Mouse (Mus musculus) activated CD4-positive, CD25-positive, alpha-beta regulatory T cell, adult 4 months (primary cell): Measurements from ENCODE around the gene Fbxw8. TPM values are rescaled to one million over a fixed set of nuclear protein-coding genes. Genes with fewer than 3 reads are reported as not detected.
A peak's percentile ranks its signal among the peaks of the same experiment; 100 is the strongest.

Source experiments
- ATAC-seq: one replicate; pipeline ENCODE4 v1.8.0; 2017
- polyA plus RNA-seq, 2 experiments: library from polyadenylated mRNA; unstranded; fragments of 100-300 nt; shearing (Covaris generic); gene quantifications; one replicate each; pipeline ENCODE4 v1.2.1; 2017

Fbxw8 gene
- polyA plus RNA-seq, 2 experiments from 2014 or later, result 3.1 to 3.6 TPM

DNA sequence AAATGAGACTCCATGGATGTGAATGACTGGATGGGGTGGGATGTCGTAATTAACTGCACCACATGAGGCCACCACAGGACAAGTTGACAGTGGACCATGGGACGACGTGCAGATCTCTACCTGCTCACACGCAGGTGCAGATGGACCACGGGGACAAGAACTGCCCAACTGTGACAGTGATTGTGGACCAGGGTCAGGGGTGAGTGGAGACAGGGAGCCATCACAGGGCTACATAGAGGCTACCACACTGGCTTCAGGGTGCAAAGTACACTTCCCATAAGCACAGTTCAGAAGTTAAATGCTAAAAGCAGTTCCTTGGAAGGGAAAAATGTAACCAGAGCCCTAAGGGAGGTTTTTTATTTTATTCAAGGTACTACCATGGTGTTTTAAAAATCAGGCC is 83.5 kb downstream of the Fbxw8 start:
- no peak for ATAC-seq

DNA sequence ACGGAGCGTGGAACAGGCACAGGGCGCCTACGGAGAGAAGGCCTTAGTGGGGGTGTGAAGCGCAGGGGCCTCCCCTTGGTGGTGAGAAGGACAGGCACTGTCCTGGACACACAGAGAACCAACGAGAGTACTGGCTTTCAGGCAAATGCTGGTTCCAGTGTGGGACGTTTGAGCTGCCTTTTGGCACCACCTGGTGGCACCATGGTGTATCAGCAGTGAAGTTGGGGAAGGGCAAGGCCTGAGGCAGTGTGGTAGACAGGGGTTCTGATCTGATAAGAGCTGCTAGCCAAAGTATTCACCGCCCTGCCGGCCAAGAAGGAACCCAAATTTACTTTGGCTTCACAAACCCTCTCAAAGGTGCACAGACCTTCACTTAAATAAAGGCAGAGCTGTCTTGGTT is 85.9 kb downstream of the Fbxw8 start:
- ATAC-seq, result peak; percentile 87

DNA sequence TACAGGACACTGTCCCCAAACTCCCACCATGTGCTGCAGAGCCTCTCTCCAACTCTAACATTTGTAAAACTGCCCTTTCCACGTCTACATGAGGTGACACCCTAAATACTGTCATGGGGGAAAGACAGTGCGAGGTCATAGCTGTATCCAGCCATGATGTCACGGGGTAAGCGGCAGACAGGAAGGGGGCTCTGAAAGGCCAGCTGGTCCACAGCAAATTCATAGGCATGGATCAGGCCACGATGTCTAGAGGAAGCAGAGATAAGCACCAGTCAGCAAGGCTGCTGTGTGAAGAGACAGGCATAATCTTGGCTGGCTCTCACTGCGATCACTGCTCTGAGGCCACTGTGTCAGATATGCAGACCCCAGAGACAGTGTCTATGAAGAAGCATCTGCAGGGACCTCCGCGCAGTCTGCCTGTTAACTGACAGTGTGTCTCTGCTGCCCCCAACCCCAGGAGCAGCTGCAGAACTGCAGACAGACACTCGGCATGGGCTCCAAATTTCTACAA is 87.2 kb downstream of the Fbxw8 start:
- no peak for ATAC-seq

DNA sequence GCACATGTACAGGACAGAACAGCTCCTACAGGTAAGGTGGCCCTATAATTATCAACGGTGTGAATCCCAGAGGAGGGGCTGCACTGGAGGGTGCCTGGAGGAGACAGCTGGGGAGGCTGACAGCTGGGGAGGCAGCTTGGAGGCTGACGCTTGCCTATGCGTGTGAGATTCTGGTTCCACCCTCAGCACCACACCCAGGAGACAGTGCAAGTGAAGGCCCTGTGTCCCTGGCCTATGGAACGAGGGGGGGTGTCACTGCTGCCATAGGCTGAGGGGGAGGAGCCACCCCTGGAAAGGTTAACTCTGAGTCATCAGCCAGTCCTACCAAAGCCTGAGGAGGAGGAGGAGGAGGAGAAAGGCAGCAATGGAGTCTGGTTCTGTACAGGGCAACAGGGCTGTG is 87.7 kb downstream of the Fbxw8 start:
- no peak for ATAC-seq

DNA sequence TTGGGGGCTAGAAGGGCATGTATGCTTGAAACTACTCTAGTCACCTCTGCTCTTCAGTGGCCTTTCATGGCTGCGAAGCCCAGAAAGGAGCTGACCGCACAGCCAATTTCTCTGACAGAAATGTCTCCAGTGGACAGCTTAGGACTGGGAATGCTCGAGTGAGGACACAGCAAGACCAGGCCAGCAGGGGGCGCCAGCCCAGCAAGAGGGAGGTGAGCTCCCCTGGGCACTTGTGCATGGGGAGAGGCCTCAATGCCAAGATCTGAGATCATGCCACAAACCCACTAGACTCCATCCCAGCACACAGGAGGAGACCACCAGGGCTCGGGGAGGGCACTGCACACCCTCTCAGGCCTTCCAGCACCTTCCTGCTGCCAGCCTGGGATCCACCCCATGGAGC is 88.4 kb downstream of the Fbxw8 start:
- no peak for ATAC-seq

DNA sequence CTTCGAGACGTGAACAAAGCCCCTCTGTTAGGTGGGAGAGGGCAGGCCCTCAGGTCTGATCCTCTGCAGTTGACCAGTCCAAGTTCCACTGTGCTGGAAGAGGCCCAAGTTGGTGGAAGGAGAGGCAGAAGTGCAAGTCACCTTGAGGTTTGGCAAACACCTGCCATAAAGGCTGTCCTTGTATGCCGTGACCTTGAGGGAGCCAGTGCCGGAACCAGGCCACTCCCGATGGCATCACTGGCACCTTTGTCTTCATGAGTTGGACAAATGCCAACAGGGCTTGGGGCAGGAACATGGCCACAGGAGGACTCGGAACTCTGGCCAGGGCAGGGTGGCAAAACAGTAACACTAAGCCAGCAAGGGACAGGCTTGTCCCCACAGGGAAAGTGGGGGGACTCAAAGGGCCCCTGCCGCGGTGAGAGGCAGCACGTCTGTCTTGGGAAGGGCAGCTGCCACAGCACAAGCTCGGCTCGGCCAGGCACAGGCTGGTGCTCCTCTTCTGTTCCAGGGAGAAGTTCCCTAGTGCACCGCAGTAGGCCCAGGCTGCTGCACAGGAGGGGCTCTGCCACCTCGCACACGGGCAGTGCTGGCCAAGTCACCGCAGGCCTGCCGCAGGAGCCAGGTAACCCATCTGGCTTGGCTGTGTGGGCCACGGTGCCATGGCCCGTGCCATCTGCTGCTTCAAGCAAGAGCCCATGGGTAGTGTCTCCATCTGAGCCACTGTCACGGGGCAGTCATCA is 89.6 kb downstream of the Fbxw8 start:
- ATAC-seq, result no peak

DNA sequence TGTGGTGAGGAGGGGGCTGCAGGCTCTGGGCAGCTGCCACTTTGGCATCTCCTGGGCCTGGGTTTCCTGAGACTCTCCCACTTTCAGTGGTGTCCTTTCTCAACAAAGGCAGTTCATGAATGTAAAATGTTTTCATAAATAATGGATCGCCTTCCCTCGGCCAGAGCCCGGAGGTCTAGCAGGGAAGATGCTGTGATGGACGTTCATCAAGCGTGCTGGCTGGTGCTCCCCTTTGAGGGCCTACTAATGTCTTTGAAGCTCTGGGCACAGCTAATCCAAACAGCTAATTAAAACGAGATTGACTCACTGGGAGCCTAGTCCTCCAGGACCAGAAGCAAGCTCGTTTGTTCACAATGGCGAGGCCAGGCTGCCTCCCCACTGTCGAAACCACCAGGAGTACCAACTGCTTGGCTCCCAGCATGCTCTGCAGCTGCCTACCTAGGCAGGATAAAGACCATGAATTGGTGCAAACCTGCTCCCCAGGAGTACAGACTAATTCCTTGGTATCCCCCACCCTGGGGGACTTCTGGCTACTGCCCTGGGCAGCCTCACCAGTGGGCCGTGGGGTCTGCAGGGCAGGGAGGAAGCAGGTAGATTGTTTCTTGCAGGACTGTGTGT is 90.9 kb downstream of the Fbxw8 start:
- no peak for ATAC-seq

DNA sequence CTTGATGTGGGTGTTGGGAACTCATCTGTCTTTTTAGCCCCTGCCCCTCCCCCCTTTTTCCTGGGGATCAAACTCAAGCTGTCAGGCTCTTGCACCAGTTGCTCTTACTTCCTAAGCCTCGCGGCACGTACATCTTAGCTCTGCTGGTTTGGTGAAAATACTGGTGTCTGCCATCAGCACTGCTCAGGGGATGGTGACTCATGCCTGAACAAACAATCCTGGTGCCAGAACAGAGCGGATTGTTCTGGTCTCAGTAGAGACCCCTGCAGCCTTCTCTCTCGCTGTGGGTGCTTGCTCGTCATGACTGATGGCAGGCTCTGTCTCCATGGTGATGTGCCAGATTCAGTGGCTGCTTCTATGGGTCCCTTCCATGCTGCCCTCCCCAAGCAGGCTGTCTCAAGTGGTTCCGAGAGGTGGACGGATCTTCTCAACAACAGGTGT is 92.1 kb downstream of the Fbxw8 start:
- ATAC-seq, result no peak

DNA sequence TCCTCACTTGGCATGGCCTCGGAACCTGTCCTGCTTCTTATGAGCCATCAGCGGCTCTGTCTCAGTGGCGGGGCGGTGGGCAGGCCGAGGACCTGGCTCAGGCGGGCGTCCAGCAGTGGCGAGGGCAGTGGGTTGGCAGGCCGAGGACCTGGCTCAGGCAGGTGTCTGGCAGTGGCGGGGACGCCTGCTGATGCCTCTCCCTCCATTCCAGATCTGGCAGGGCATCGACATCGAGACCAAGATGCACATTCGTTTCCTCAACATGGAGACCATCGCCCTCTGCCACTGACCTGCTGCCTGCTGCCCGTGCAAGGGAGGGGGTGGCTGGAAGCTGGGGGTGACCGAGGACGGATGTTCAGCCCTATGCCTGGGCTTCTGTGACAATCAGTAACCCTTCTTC is 93.9 kb downstream of the Fbxw8 start:
- no peak for ATAC-seq

DNA sequence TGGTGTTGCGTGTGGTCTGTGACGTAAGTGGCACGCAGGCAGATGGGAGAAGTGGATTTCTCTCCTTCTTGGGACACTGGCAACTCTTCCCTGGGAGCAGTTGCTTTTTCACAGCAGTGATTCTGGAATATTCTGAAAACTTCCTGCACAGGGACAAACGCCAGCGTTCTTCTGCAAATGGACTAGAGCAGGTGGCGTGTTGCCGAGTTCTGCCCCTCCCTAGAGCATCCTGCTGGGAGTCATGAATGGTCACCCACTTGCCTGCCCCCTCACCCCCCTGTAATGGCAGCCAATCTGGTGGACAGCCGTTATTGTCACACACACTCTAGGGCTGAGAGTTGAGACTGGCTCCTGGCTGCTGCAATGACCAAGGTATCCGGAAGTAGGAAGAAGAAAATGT is 95.6 kb downstream of the Fbxw8 start:
- ATAC-seq, result no peak

DNA sequence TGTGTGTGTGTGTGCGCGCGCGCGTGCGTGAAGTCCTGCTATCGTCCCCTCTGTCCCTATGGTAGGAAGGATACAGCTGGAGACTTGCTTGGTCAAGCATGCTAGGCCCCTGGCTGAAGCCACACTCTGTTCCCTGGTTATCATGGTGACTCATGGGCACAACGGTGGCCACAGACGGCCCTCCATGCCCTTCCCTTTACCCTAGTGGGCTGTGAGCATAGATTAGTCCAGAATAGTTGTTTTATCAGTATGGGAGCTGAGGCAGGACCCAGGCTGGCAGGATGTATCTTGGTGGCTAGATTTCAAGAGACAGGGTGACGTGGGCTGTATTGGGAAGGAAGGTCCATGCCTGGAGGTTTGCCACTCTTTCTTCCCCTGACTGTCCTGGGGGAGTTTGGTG is 96.4 kb downstream of the Fbxw8 start:
- ATAC-seq, result no peak

DNA sequence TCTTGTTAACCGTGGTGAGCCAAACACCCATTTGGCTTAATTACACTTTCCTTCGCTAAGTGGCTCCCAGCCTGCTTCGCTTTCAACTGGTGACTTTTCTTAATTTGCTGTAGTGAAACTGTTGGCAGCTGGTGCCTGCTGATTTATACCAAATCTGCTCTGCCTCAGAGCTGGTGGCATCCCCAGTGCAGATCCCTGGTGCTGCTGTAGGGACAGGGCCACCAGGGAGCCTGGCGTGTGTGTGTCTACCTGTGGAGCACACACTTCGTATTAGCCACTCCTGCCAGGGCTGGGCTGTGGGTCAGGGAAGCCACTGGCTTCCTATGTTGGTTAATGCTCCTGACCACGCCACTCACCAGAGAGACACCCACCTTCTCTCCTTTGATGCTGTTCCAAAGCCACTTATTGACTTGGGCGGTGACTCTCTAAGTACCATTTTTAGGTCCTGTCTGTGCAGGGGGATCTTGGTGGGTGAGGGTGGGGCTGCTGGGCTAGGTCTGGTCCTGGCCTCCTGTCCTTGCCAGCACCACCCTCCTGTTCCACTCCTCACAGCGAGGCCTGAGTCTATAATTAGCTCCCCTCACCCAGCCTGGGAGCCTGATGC is 97.7 kb downstream of the Fbxw8 start:
- no peak for ATAC-seq

DNA sequence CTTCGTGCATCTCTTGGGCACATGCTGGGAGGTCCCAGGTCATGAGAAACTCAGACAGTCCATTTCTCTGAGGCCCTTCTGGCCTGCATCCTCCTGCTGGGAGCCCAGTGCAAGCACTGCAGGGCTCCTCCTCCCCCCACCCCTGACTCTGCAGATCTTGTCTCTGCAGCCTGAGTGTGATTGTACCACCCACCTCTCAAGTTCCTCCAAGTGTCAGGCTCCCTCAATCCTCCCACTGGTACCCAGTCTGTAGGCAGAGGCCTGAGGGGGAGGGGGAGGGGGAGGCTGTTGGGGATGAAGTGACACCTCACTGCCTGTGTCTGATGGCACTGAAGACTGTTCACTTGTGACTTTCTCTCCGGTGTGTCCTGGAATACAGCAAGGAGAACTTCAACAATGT is 102.1 kb downstream of the Fbxw8 start:
- ATAC-seq, result no peak

DNA sequence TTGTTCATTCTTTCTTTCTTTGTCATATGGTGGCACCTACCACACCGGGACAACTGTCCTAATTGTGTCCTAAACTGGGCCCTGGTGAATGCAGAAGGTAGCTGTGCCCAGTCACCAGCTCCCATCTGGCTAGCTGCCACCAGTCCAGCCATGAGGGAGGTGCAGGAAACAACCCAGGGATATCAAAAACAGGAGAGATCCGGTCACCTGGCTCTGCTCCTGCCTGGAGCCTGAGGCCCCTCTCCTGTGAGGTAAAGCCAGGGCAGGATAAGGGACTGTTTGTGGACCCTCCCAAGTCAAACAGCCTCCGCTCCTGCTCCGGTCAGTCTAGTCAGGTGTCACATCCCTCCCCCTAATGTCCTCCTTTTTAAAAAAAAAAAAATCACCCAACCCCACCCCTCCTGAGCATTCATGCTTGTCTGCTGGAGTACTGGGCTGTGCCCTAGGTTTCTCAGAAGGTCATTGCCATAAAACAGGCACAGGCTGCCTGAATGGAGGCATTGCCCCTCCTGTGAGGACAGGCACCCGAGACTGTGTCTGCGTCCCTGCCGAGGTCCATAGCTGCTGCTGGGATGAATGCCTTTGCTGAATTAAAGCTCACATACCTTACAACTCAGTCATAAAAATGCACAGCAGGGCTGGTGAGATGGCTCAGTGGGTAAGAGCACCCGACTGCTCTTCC is 103.1 kb downstream of the Fbxw8 start:
- no peak for ATAC-seq

DNA sequence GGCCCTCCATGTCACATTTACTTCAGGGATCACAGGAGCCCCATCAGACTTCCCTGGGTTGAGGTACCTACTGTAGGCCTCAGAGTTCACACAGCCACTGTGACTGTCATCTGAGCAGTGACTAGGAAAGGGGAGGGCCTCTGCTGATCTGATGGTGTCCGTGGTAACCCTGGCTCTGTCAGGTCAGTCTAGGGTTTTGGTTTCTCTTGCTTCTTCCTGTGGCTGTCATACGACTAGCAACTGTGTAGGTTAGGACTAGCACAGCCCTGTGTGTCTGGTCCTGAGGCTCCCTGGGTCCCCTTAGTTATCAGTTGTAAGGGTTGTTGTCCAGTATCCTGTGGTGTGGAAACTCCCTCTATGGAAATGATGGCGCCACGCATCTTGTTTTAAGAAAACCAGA is 104.5 kb downstream of the Fbxw8 start:
- ATAC-seq, result peak; percentile 47

DNA sequence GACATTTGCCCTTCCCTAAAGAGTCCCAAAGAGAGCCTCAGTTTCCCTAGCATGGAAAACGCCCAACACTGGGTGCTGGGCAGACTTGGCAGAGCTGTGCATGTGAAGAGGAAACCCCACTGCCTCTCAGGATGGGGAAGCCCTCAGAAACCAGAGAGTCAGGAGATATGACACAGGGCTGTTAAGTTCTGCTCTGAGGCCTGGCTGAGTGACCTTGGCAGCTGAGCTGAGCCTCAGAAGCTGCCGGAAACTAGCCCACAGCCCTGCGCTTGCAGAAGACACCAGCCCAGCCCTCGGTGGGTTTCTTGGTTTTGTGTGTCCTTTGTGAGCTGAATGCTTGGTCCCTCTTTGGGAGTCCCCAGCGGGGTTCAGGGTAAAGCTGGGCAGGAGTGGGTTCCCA is 106.3 kb downstream of the Fbxw8 start:
- no peak for ATAC-seq

DNA sequence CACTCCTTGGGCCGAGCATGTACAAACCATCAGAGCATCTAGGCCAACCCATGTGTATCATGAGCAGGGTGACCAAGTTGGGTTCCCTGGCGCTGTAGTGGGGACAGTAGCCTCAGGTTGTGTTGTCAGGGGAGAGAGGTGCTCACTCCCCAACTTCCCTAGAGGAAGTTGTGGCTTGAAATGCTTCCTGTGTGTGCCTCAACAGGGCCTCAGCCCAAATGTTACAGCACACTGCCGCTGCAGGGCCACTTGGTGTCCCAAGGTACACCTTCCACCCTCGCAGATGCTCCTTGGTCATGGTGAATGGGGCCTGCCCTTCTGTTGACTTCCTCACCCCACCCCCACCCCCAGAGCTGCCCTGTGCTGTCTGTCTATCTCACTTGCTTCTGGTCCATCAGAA is 106.9 kb downstream of the Fbxw8 start:
- peak; percentile 29 for ATAC-seq

DNA sequence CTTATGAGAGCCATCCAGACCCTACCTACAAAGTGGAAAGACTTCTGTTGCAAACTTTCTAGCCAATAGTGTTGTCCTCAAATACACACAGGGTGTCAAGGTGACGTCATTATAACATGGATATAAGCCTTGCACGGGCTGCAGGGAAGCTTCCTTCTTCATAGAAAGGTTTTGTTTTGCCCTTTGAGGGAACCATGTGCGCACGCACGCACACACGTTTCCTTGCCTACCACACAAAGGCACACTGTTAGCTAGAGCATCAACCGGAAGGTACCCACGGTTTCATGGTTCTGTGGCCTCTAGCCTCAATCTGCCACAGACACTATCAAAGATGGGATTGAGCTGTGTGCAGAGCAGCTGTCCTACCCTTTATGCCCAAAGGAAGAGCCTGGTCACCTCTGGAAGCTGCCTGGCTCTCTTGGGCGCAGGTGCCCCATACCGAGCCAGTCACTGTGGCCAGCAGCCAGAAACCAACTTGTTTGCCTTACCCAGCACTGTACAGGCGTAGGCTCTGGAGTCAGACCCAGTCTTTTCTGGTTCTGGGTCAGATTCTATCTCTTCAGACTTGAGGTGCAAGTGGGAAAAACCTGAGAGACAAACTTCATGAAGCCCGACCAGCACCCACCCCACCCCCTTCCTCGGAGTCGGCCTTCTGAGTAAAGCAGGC is 108.0 kb downstream of the Fbxw8 start:
- ATAC-seq, result peak; percentile 33

DNA sequence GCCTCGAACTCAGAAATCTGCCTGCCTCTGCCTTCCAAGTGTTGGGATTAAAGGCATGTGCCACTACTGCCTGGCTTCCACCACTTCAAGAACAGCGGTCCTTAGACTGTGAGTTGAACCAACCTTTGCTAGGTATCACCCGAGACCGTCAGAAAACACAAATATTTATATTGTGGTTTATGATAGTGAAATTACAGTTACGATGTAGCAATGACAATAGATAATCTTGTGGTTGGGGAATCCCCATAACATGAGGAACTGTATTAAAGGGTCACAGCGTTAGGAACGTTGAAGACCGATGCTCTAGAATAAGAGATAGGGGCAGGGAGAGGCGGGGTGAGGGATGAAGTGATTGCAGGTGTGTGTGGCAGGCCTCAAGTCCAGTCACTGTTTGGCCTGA is 109.9 kb downstream of the Fbxw8 start:
- ATAC-seq, result peak; percentile 78

DNA sequence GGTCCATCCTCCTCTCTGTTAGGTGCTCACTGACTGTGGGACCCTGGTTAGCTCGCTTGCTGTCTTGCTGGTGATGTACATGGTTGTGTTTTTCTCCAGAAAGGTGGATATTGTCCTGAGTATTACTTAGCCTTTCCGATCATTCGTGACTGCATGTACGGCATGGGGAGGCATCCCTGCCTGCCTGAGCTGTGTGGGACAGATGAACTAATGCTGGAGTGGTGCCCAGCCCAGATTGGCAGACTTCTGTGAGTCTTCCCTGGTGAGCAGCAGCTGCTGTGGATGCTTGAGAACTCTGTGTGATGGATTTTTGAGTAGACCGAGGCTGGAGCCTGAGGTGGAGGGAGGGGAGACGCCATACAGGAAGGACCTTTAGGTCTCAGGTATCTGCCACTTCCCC is 110.4 kb downstream of the Fbxw8 start:
- no peak for ATAC-seq

DNA sequence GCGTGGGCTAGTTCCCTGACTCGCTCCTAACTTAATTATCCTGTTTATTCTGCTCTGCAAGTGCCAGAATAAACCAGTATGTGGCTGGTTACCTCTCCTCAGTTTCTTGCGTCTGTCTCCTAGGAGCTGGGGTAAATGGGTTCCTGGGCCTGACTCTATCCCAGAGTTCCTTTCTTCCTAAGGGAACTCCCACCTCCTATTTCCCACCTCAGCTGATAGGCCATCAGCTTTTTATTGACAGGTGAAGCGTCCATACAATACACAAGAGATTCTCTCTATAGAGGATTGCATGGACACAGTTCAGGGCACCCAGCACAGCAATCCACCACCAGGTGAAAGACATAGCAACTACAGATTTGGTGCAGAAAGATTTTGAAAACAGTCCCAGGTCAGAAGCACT is 111.5 kb downstream of the Fbxw8 start:
- no peak for ATAC-seq

DNA sequence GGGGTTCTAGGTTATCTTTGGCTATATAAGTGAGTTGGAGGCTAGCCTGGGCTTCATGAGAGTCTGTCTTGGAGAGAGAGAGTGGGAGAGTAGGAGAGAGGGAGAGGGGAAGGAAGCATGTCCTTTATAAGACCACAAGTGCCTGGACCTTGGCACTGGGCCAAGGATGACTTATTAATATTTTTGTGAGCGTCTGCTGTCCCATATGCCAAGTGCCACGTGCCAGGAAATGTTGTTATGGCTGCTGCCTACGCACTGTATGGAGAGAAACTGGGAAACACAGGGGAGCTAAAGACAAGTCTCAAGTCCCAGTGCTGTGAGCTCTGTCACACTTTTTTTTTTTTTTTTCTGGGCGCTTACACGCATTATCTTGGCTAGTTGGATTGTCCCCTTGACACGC is 112.7 kb downstream of the Fbxw8 start:
- no peak for ATAC-seq

DNA sequence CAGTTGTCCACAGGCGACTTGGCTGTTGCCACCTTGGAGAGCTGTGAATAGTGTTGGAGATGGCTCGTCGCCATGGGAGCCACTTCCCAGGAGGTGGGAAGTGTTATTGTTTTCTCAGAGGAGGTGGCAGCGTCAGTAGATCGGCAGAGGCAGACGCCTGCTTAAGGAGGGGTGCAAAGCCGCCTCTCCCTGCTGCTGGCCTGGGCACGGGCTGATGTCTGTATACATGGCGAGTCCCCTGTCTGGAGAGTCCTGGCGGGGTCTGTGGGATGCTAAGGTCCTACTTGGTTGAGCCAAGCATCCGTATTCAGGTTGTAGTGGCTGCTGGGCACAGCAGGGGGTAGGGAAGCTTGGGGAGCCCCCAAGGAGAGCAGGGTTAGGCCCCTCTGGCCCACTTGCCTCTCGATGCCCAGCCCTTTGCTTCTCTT is 116.0 kb downstream of the Fbxw8 start:
- ATAC-seq, result no peak
